Mouse (Mus musculus) intestine, postnatal 0 days (tissue): Measurements from ENCODE around the gene Tbx20. TPM values are rescaled to one million over a fixed set of nuclear protein-coding genes. Genes with fewer than 3 reads are reported as not detected.

Experiments used
- ATAC-seq: fragments of 200-750 bp; cut with Nextera tagmentation; 2 replicates; pipeline ENCODE4 v1.8.0; 2017; ENCODE audit warnings: mild to moderate bottlenecking, moderate TSS enrichment, moderate library complexity
- H3K27ac ChIP-seq: fragments of 300-500 bp; sonication (generic); 2 replicates; pipeline ENCODE4 v1.5.1; 2014; ENCODE audit warnings: mild to moderate bottlenecking, low read depth, low read length, moderate library complexity
- H3K27me3 ChIP-seq: fragments of 300-500 bp; sonication (generic); replicated peaks from 2 replicates; pipeline ENCODE4 v1.6.1; 2014; ENCODE audit warnings: low read length, mixed read lengths; ENCODE audit not compliant: control insufficient read depth, insufficient read depth
- H3K36me3 ChIP-seq: fragments of 300-500 bp; sonication (generic); 2 replicates; pipeline ENCODE4 v1.6.1; 2014; ENCODE audit warnings: mild to moderate bottlenecking, moderate library complexity; ENCODE audit not compliant: control insufficient read depth, insufficient read depth
- H3K4me1 ChIP-seq: fragments of 300-500 bp; sonication (generic); replicated peaks from 2 replicates; pipeline ENCODE4 v1.6.1; 2014; ENCODE audit warnings: antibody characterized with exemption, low read length, mixed read lengths; ENCODE audit not compliant: control insufficient read depth, insufficient read depth
- H3K4me2 ChIP-seq: fragments of 300-500 bp; sonication (generic); replicated peaks from 2 replicates; pipeline ENCODE4 v1.6.1; 2014; ENCODE audit warnings: low read depth, mild to moderate bottlenecking, moderate library complexity
- H3K4me3 ChIP-seq: fragments of 300-500 bp; sonication (generic); 2 replicates; pipeline ENCODE4 v1.5.1; 2014; ENCODE audit warnings: low read depth, low read length
- H3K9ac ChIP-seq: fragments of 300-500 bp; sonication (generic); 2 replicates; pipeline ENCODE4 v1.6.1; 2014; ENCODE audit warnings: mild to moderate bottlenecking, low read depth, low read length
- H3K9me3 ChIP-seq: fragments of 300-500 bp; sonication (generic); 2 replicates; pipeline ENCODE4 v1.6.1; 2016; ENCODE audit warnings: mixed run types; ENCODE audit not compliant: control insufficient read depth
- CTCF ChIP-seq: sonication (generic); IDR thresholded peaks from 2 replicates; pipeline ENCODE4 v1.5.1; 2016; ENCODE audit warnings: low read depth, mild to moderate bottlenecking, control low read depth, antibody characterized with exemption, moderate library complexity
- WGBS: fragments of 180-500 bp; shearing (Covaris S2); extraction: QIAGEN DNeasy Blood & Tissue Kit; methylation state at CpG from one replicate; pipeline ENCODE4 v1.1.7; 2014; 5-methylcytosine and 5-hydroxymethylcytosine counted together
- polyA plus RNA-seq: library from polyadenylated mRNA; unstranded; fragments of >200 nt; fragmentation: Nextera tagmentation; extraction: Ambion mirVana; gene quantifications from 2 replicates; pipeline ENCODE4 v1.2.1, GENCODE M21; 2015

Tbx20 gene
- polyA plus RNA-seq, 1 experiment from 2014 or later, result not detected

DNA sequence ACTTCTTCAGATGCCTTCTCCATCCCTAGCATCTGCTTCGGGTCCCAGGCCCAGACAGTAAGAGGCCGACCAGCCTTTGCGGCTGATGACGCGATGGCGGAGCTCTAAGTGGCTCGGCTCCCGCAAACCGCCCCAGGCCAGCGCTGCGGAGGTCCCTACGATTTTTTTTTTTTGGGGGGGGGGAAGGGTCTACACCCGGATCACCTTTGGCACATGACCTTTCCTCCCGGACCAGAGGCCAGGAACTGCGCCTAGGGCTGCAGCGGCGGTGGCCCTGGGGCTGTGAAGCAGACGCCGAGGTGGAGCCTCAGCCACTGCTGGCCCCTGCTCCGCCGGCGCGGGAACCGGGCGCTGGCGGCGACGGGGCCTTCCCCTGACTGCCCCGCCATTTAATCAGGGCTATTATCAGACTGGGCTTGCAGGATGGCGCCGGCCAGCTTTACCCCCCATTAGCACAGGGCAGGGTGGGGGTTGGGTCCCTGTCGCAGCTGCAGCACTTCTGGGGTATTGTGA is 6.9 kb upstream of the Tbx20 start:
- no peak overlapping the region for H3K9ac ChIP-seq

DNA sequence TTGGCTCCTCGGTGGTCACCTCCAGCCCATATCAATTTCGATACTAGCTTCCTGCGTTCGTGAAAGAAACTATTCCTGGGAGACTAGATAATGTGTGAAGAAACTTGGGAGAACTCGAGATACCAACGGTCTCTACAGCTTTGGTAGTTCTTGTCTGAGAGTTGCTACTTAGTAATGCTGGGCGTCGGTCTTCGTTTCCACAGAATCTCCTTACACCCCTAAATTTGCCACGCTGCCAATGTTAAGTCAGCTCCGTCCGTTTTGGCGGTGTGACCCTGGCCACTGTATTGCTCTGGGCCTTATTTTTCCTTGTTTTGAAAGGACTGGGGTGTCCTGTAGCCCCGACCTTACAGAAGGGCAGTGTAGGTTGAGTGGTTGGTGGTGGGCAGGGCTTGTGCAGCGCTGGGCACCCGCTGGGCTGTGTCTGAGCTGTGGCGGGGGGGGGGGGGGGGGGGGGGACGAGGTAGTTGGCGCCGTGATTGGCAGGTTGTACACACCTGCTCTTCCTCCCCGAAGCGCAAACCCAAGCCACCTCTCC is 6.4 kb upstream of the Tbx20 start:
- no peak for ATAC-seq
- Histone ChIP-seq H3K4me2 (peak overlapping the region; percentile 61), H3K9ac (no peak overlapping the region), H3K27me3 (peaks cover 80% of the 10 kb centered on the region), H3K4me3 (peak overlapping the region; percentile 36), H3K9me3 (no peaks in the 10 kb centered on the region), H3K4me1 (no peaks in the 10 kb centered on the region), H3K36me3 (no peaks in the 10 kb centered on the region), H3K27ac (no peak overlapping the region)
- TF ChIP-seq CTCF, result no peak
- WGBS, result 3% methylated on average over 18 of the region's 22 CpGs

More for the DNA sequence above, 6.9 kb upstream of the Tbx20 start:
- Histone ChIP-seq H3K4me2 (peak overlapping the region; percentile 61), H3K9me3 (no peaks in the 10 kb centered on the region), H3K36me3 (no peaks in the 10 kb centered on the region), H3K4me1 (no peaks in the 10 kb centered on the region), H3K27ac (no peak overlapping the region), H3K4me3 (peak overlapping the region; percentile 36), H3K27me3 (peaks cover 76% of the 10 kb centered on the region)
- under 1% methylated on average over 32 of the region's 32 CpGs for WGBS
- ATAC-seq, result no peak
- no peak for TF ChIP-seq CTCF

GRCm38 (mm10) chr9:24779975-24780374 is 5.9 kb upstream of the Tbx20 start:
- no peak overlapping the region for H3K4me2 ChIP-seq
- no peak for TF ChIP-seq CTCF
- no peak for ATAC-seq
- no peak overlapping the region for H3K27ac ChIP-seq
- no peak overlapping the region for H3K4me3 ChIP-seq
- H3K27me3 ChIP-seq, result peaks cover 85% of the 10 kb centered on the region
- H3K36me3 ChIP-seq, result no peaks in the 10 kb centered on the region
- no peaks in the 10 kb centered on the region for H3K4me1 ChIP-seq
- 9% methylated on average over 3 of the region's 3 CpGs for WGBS
- H3K9ac ChIP-seq, result no peak overlapping the region
- no peaks in the 10 kb centered on the region for H3K9me3 ChIP-seq

DNA sequence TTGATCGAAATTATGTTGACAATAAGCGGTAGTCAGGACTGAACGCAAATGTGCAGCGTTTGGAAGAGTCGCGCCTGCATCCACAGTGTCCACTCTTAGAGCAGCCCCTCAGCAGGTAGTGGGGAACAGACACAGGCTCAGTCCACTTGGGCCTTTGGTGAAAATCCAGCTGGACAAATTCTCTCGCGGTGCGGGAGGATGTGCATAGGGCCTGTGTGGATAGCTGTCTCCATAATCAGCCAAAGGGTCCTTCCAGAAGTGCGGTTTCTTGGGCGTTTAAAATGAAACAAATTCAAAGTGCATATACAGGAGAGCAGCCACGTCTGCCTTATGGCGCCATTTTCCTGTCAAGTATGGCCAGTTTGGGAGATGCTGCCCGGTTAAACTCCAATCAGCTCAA is 4.5 kb upstream of the Tbx20 start:
- H3K9me3 ChIP-seq, result no peaks in the 10 kb centered on the region

GRCm38 (mm10) chr9:24777961-24778360 is 3.9 kb upstream of the Tbx20 start:
- WGBS, result 1% methylated on average over 14 of the region's 14 CpGs
- H3K27me3 ChIP-seq, result peaks cover 98% of the 10 kb centered on the region
- ATAC-seq, result no peak

More for the DNA sequence above, 4.5 kb upstream of the Tbx20 start:
- Histone ChIP-seq H3K9ac (no peak overlapping the region), H3K4me2 (no peak overlapping the region), H3K4me3 (no peak overlapping the region), H3K27ac (no peak overlapping the region), H3K36me3 (no peaks in the 10 kb centered on the region), H3K27me3 (peaks cover 93% of the 10 kb centered on the region), H3K4me1 (no peaks in the 10 kb centered on the region)
- TF ChIP-seq CTCF, result no peak
- 7% methylated on average over 14 of the region's 14 CpGs for WGBS
- no peak for ATAC-seq

DNA sequence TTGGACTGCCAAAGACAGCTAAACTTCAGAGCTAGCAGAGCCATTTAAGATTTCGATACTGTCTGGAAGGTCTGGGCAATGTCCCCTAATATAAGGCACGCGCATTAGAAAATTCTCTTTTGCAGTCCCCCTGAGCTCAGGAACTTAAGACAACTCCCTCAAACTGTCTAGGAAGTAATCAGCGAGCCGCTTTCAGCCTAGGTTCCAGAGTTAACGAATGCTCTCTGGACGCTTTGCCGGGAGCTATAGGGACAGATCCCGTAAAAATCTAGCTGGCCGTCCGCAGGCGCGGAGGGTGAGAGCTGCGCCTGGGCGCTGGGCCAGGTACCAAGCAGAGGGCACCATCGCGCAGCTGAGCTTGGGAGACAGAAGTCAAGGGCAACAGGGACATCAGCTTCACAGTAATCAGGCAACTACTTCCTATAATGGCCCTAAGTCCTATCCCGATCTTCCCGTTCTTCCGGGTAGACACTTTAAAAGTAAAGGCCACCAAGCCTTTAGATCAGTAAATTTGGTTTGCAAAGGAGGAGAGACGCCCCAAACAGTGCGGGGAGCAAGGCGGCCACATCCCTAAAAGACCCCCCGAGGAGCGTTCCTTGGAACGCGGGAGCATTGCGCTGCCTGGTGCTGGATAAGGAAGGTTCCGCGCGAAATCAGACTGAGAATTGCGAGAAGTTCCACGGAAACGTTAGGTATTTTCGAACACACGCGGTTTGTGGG is 3.2 kb upstream of the Tbx20 start:
- H3K4me2 ChIP-seq, result no peak overlapping the region
- no peak for TF ChIP-seq CTCF

More at GRCm38 (mm10) chr9:24777961-24778360, 3.9 kb upstream of the Tbx20 start:
- no peak overlapping the region for H3K4me2 ChIP-seq
- no peak for TF ChIP-seq CTCF
- no peak overlapping the region for H3K27ac ChIP-seq
- no peaks in the 10 kb centered on the region for H3K4me1 ChIP-seq
- no peaks in the 10 kb centered on the region for H3K9me3 ChIP-seq
- no peak overlapping the region for H3K9ac ChIP-seq
- no peak overlapping the region for H3K4me3 ChIP-seq
- H3K36me3 ChIP-seq, result no peaks in the 10 kb centered on the region

More for the DNA sequence above, 3.2 kb upstream of the Tbx20 start:
- Histone ChIP-seq H3K4me1 (no peaks in the 10 kb centered on the region), H3K4me3 (0 out of 2 replicates have a peak overlapping the region, but pooled peaks have one; percentile 1), H3K9ac (no peak overlapping the region), H3K9me3 (no peaks in the 10 kb centered on the region), H3K36me3 (no peaks in the 10 kb centered on the region), H3K27ac (no peak overlapping the region), H3K27me3 (peaks cover 99% of the 10 kb centered on the region)
- WGBS, result 1% methylated on average over 37 of the region's 37 CpGs
- ATAC-seq, result no peak
